Mouse (Mus musculus) MEL (cell line): ENCODE data around the gene Naa80.

Source experiments
- CTCF ChIP-seq, 3 experiments: IDR thresholded peaks in 2 of 3; conservative IDR thresholded peaks in 1 of 3; 2 replicates each; pipeline ENCODE4 v1.5.1; 2011 to 2012; ENCODE audit warnings: low read length in 3 of 3, low read depth in 2 of 3, mild to moderate bottlenecking in 2 of 3, improper control_type of control experiment in 1 of 3, inconsistent platforms in 1 of 3, mixed read lengths in 1 of 3, moderate library complexity in 1 of 3; ENCODE audit not compliant: control insufficient read depth in 1 of 3, insufficient read depth in 1 of 3, poor library complexity in 1 of 3, severe bottlenecking in 1 of 3
- EP300 ChIP-seq, 2 experiments: IDR thresholded peaks; 2 replicates each; pipeline ENCODE4 v1.6.1; 2011; ENCODE audit warnings: improper control_type of control experiment in 2 of 2, low read length in 2 of 2, low read depth in 1 of 2, mild to moderate bottlenecking in 1 of 2
- JUND ChIP-seq: IDR thresholded peaks from 2 replicates; pipeline ENCODE4 v1.6.1; 2011; ENCODE audit warnings: low read depth, mild to moderate bottlenecking, improper control_type of control experiment, low read length
- POLR2AphosphoS2 ChIP-seq: IDR thresholded peaks from 2 replicates; pipeline ENCODE4 v1.6.1; 2011; ENCODE audit warnings: low read length, improper control_type of control experiment
- POLR2AphosphoS5 ChIP-seq: IDR thresholded peaks from 2 replicates; pipeline ENCODE4 v1.6.1; 2012; ENCODE audit warnings: low read depth, borderline replicate concordance, mild to moderate bottlenecking, inconsistent platforms, low read length, moderate library complexity, mixed read lengths
- TAL1 ChIP-seq: IDR thresholded peaks from 2 replicates; pipeline ENCODE4 v1.6.1; 2012; ENCODE audit warnings: mild to moderate bottlenecking, inconsistent platforms, low read length, moderate library complexity, mixed read lengths

- TF ChIP-seq POLR2AphosphoS2 (no peak), CTCF (IDR thresholded peaks at IDR 0.05 in 2 of 3, conservative IDR thresholded peaks at IDR 0.05 in 1 of 3; ENCODE audit: control insufficient read depth in 1 of 3, insufficient read depth in 1 of 3, low read depth in 2 of 3, low read length in 3 of 3, poor library complexity in 1 of 3, severe bottlenecking in 1 of 3) (peak; percentile 11 to 38 (median 36); a peak in 4 of 6 replicates), JUND (no peak), EP300 (IDR thresholded peaks at IDR 0.05; ENCODE audit: low read depth in 1 of 2, low read length in 2 of 2) (no peak), TAL1 (no peak), POLR2AphosphoS5 (no peak)
Measured at GRCm38 (mm10) chr9:107625351-107626128, 46.9 kb downstream of the Naa80 start.
